Mouse (Mus musculus) ES-E14 (cell line): ENCODE results near the gene Bola3.

Experiments
- CHD2 ChIP-seq: IDR thresholded peaks from 2 replicates; pipeline ENCODE4 v1.6.1; 2014; ENCODE audit warnings: mild to moderate bottlenecking, low read depth, low read length, inconsistent platforms
- HCFC1 ChIP-seq: IDR thresholded peaks from 2 replicates; pipeline ENCODE4 v1.6.1; 2012; ENCODE audit warnings: low read length, inconsistent platforms, borderline replicate concordance; ENCODE audit not compliant: insufficient read depth

DNA sequence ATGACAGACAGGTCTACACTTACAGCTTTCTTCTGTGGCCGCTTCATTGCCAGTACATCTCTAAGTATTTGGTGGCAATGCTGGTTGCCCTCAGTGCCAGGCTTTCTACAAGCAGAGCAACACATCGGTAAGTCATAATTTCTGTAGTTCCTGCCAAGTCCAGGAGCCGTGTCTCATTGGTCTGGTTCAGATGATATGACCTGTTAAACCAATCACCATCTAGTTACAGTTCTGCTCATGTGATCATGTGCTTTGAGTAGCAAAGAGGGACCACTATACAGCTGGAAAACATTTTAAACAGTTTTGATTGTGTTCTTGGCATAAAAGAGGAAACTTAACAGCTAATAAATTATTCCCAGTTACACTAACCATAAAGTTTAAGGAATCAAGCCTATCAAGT lies 1.0 kb upstream of the Bola3 start:
- TF ChIP-seq CHD2 = no peak
- TF ChIP-seq HCFC1 = no peak
